Mouse (Mus musculus): Measurements from ENCODE around the gene Bnip2. TPM values are rescaled to one million over a fixed set of nuclear protein-coding genes. Genes with fewer than 3 reads are reported as not detected.

The Bnip2 gene
- polyA plus RNA-seq, 1 experiment from 2014 or later = 85.2 TPM

GRCm38 (mm10) chr9:69990346-69990745 lies 1.1 kb downstream of the Bnip2 start:
- no peaks in the 10 kb centered on the region for H3K9me3 ChIP-seq
- peaks cover 12% of the 10 kb centered on the region; the same call in 1 of the 2 replicates for H3K36me3 ChIP-seq
- H3K9ac ChIP-seq = peak overlapping the region; percentile 99
- peaks cover 30% of the 10 kb centered on the region for H3K4me1 ChIP-seq (replicated peaks)
- H3K4me3 ChIP-seq = peak overlapping the region; percentile 99
- WGBS = 13% methylated on average over 5 of the region's 5 CpGs
- ATAC-seq (ENCODE audit: low FRiP score) = no peak
- peak overlapping the region; percentile 76 for H3K4me2 ChIP-seq
- no peaks in the 10 kb centered on the region for H3K27me3 ChIP-seq
- peak overlapping the region; percentile 97; the same call in 1 of the 2 replicates for H3K27ac ChIP-seq

DNA sequence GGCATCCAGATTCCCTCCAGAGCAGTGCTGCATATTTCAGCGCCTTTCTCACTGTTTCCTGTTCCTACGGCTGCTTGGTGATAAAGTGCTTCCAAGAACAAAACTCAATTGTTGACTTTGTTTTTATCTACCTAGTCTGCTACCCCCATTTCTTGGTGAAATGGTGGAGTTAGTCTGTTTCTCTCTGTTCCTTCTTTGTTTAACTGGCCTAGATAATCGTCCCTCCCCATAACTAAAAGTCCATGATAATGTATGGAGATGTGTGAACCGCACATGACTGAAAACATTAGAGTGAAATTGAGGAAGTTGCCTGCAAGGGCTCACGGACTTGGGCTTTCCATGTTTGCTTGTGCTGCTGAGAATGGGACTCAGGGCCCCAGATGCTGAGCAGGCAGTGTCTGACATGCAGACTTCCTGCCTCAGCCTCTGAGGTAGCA lies 3.6 kb downstream of the Bnip2 start:
- Histone ChIP-seq H3K9me3 (no peaks in the 10 kb centered on the region), H3K4me1 (replicated peaks) (peaks cover 30% of the 10 kb centered on the region), H3K9ac (no peak overlapping the region), H3K27me3 (no peaks in the 10 kb centered on the region), H3K36me3 (peaks cover 32% of the 10 kb centered on the region), H3K4me3 (no peak overlapping the region), H3K27ac (no peak overlapping the region), H3K4me2 (no peak overlapping the region)
- WGBS = 85% methylated on average over 5 of the region's 5 CpGs
- ATAC-seq (ENCODE audit: low FRiP score) = no peak

DNA sequence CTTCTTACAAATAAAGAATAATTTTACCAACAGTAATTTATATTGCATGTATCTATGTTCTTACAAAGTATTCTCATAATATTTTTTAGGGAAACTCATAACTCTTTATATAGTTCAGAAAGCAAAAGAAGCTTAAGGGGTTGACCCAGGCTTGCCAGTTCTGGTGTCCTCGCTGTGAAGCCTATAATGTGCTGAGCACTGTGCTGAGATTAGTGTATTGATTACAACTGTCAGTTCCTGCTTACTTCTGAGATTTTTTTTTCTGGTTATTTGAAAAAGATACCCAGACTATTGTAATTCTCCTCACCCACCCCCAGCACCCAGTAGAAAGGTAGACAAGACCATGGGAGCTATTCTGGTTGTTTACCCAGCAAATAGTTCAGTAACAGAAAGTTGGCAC lies 4.2 kb downstream of the Bnip2 start:
- Histone ChIP-seq H3K4me1 (replicated peaks) (peaks cover 30% of the 10 kb centered on the region), H3K4me2 (no peak overlapping the region), H3K4me3 (no peak overlapping the region), H3K9ac (no peak overlapping the region), H3K36me3 (peaks cover 38% of the 10 kb centered on the region), H3K9me3 (no peaks in the 10 kb centered on the region), H3K27ac (no peak overlapping the region), H3K27me3 (no peaks in the 10 kb centered on the region)
- ATAC-seq (ENCODE audit: low FRiP score) = no peak
- WGBS = 77% methylated on average over 1 of the region's 1 CpGs

GRCm38 (mm10) chr9:69994547-69994946 lies 5.3 kb downstream of the Bnip2 start:
- Histone ChIP-seq H3K27ac (no peak overlapping the region), H3K4me1 (replicated peaks) (peaks cover 30% of the 10 kb centered on the region), H3K4me3 (no peak overlapping the region), H3K9ac (no peak overlapping the region), H3K36me3 (peaks cover 49% of the 10 kb centered on the region), H3K9me3 (no peaks in the 10 kb centered on the region), H3K4me2 (no peak overlapping the region), H3K27me3 (no peaks in the 10 kb centered on the region)
- WGBS = 98% methylated on average over 5 of the region's 5 CpGs
- ATAC-seq (ENCODE audit: low FRiP score) = no peak

DNA sequence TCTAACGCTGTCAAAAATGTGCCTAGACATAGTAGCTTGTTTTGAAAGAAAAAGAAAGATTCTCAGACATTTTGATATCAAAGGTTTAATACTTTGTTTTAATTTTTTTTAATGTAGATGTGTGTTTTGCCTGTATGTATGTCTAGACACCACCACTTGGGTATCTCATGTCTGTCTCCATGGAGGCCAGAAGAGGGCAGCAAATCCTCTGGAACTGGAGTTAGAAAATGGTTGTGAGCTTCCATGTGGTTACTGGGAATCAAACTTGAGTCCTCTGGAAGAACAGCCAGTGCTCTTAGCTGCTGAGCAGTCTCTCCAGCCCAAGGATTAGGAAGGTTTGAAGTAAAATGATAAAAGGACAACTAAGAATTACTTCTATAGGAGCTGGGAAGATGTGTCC lies 10.1 kb downstream of the Bnip2 start:
- Histone ChIP-seq H3K4me2 (no peak overlapping the region), H3K27ac (no peak overlapping the region), H3K4me1 (replicated peaks) (no peaks in the 10 kb centered on the region), H3K9me3 (no peaks in the 10 kb centered on the region), H3K4me3 (no peak overlapping the region), H3K27me3 (no peaks in the 10 kb centered on the region), H3K36me3 (peaks cover 83% of the 10 kb centered on the region), H3K9ac (no peak overlapping the region)
- no peak for ATAC-seq (ENCODE audit: low FRiP score)
- 89% methylated on average over 1 of the region's 1 CpGs for WGBS

- H3K4me1 ChIP-seq (replicated peaks) = no peaks in the 10 kb centered on the region
- H3K4me2 ChIP-seq = no peak overlapping the region
- peaks cover 83% of the 10 kb centered on the region for H3K36me3 ChIP-seq
- no peak overlapping the region for H3K9ac ChIP-seq
- no peaks in the 10 kb centered on the region for H3K27me3 ChIP-seq
- WGBS = 90% methylated on average over 10 of the region's 10 CpGs
- no peak overlapping the region for H3K27ac ChIP-seq
- no peaks in the 10 kb centered on the region for H3K9me3 ChIP-seq
- H3K4me3 ChIP-seq = no peak overlapping the region
- no peak for ATAC-seq (ENCODE audit: low FRiP score)
These were observed 14.2 kb downstream of the Bnip2 start for GRCm38 (mm10) chr9:70003516-70003915.

DNA sequence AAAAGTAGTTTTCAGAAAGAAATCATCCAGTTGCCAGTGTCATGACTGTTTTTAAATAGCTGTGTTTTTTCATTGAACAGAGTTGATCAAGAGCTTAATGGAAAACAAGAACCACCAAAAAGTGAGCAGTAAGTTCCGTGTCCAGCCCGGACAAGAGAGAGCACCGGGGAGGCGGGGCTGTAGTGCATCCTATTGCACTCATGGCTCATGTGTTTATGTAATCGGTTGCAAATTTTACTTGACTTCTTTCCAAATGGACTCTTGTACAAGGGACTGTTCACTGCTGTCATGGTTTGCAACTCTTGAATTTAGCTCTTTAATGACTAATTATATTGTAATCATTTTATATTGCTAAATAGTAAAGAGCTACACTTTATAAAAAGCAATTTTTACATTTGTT lies 17.7 kb downstream of the Bnip2 start:
- no peak overlapping the region for H3K27ac ChIP-seq
- no peaks in the 10 kb centered on the region for H3K27me3 ChIP-seq
- peaks cover 69% of the 10 kb centered on the region for H3K36me3 ChIP-seq
- no peak overlapping the region for H3K9ac ChIP-seq
- WGBS = 96% methylated on average over 5 of the region's 5 CpGs
- no peak for ATAC-seq (ENCODE audit: low FRiP score)
- H3K4me2 ChIP-seq = no peak overlapping the region
- H3K4me3 ChIP-seq = no peak overlapping the region
- no peaks in the 10 kb centered on the region for H3K9me3 ChIP-seq
- H3K4me1 ChIP-seq (replicated peaks) = peaks cover 3% of the 10 kb centered on the region; the same call in 1 of the 2 replicates

- no peak for ATAC-seq (ENCODE audit: low FRiP score)
- Histone ChIP-seq H3K27me3 (no peaks in the 10 kb centered on the region), H3K4me3 (no peak overlapping the region), H3K4me2 (no peak overlapping the region), H3K27ac (no peak overlapping the region), H3K9ac (no peak overlapping the region), H3K36me3 (peaks cover 63% of the 10 kb centered on the region), H3K4me1 (replicated peaks) (peaks cover 5% of the 10 kb centered on the region; the same call in 1 of the 2 replicates), H3K9me3 (no peaks in the 10 kb centered on the region)
- 83% methylated on average over 14 of the region's 14 CpGs for WGBS
These were observed 18.4 kb downstream of the Bnip2 start for GRCm38 (mm10) chr9:70007506-70008248.

- Histone ChIP-seq H3K9ac (no peak overlapping the region), H3K27me3 (no peaks in the 10 kb centered on the region), H3K9me3 (no peaks in the 10 kb centered on the region), H3K36me3 (peaks cover 44% of the 10 kb centered on the region), H3K4me2 (no peak overlapping the region), H3K4me1 (replicated peaks) (peaks cover 21% of the 10 kb centered on the region), H3K27ac (no peak overlapping the region), H3K4me3 (no peak overlapping the region)
- no peak for ATAC-seq (ENCODE audit: low FRiP score)
- 93% methylated on average over 8 of the region's 8 CpGs for WGBS
These were observed 20.6 kb downstream of the Bnip2 start for GRCm38 (mm10) chr9:70009754-70010304.

GRCm38 (mm10) chr9:70010781-70011473 lies 21.7 kb downstream of the Bnip2 start:
- 95% methylated on average over 5 of the region's 5 CpGs for WGBS
- no peak overlapping the region for H3K4me3 ChIP-seq
- no peak for ATAC-seq (ENCODE audit: low FRiP score)
- H3K4me1 ChIP-seq (replicated peaks) = peaks cover 21% of the 10 kb centered on the region
- H3K9me3 ChIP-seq = no peaks in the 10 kb centered on the region
- no peak overlapping the region for H3K27ac ChIP-seq
- no peaks in the 10 kb centered on the region for H3K27me3 ChIP-seq
- H3K36me3 ChIP-seq = peaks cover 37% of the 10 kb centered on the region
- no peak overlapping the region for H3K4me2 ChIP-seq
- H3K9ac ChIP-seq = no peak overlapping the region

GRCm38 (mm10) chr9:70011537-70012407 lies 22.5 kb downstream of the Bnip2 start:
- Histone ChIP-seq H3K27me3 (no peaks in the 10 kb centered on the region), H3K27ac (peak overlapping the region; percentile 95), H3K4me3 (peak overlapping the region; percentile 86), H3K9me3 (no peaks in the 10 kb centered on the region), H3K4me1 (replicated peaks) (peaks cover 21% of the 10 kb centered on the region), H3K4me2 (peak overlapping the region; percentile 80), H3K9ac (peak overlapping the region; percentile 90; the same call in 1 of the 2 replicates), H3K36me3 (peaks cover 35% of the 10 kb centered on the region)
- peak; percentile 54; the same call in 1 of the 2 replicates for ATAC-seq (ENCODE audit: low FRiP score)
- 63% methylated on average over 14 of the region's 14 CpGs for WGBS
